Mouse (Mus musculus) heart, embryonic 15.5 days (tissue): ENCODE results near the gene Ndrg3. TPM values are rescaled to one million over a fixed set of nuclear protein-coding genes. Genes with fewer than 3 reads are reported as not detected.
"Not testable (repeated sequence)": the region's sequence is repeated elsewhere in the genome, so short reads cannot be mapped to it uniquely, and the experiment has no call there.

ENCODE experiments used
- ATAC-seq: fragments of 200-750 bp; cut with Nextera tagmentation; replicated peaks from 2 replicates; pipeline ENCODE4 v1.8.0; 2017; ENCODE audit warnings: low read depth, moderate TSS enrichment; ENCODE audit not compliant: insufficient number of reproducible peaks, insufficient read depth, low FRiP score
- H3K27ac ChIP-seq: fragments of 300-500 bp; sonication (generic); 2 replicates; pipeline ENCODE4 v1.5.1; 2015; ENCODE audit warnings: mild to moderate bottlenecking, inconsistent platforms
- H3K27me3 ChIP-seq: fragments of 300-500 bp; sonication (generic); 2 replicates; pipeline ENCODE4 v1.6.1; 2015; ENCODE audit warnings: inconsistent platforms
- H3K36me3 ChIP-seq: fragments of 300-500 bp; sonication (generic); 2 replicates; pipeline ENCODE4 v1.6.1; 2015; ENCODE audit warnings: mild to moderate bottlenecking, inconsistent platforms
- H3K4me1 ChIP-seq: fragments of 300-500 bp; sonication (generic); replicated peaks from 2 replicates; pipeline ENCODE4 v1.6.1; 2015; ENCODE audit warnings: inconsistent platforms
- H3K4me2 ChIP-seq: fragments of 300-500 bp; sonication (generic); 2 replicates; pipeline ENCODE4 v1.6.1; 2015; ENCODE audit warnings: inconsistent platforms, mild to moderate bottlenecking, moderate library complexity
- H3K4me3 ChIP-seq: fragments of 300-500 bp; sonication (generic); 2 replicates; pipeline ENCODE4 v1.5.1; 2015; ENCODE audit warnings: mild to moderate bottlenecking, inconsistent platforms
- H3K9ac ChIP-seq: fragments of 300-500 bp; sonication (generic); 2 replicates; pipeline ENCODE4 v1.6.1; 2015; ENCODE audit warnings: mild to moderate bottlenecking, inconsistent platforms
- H3K9me3 ChIP-seq: fragments of 300-500 bp; sonication (generic); replicated peaks from 2 replicates; pipeline ENCODE4 v1.6.1; 2016; ENCODE audit warnings: inconsistent platforms
- WGBS: fragments of 180-500 bp; shearing (Covaris S2); methylation state at CpG from one replicate; pipeline ENCODE4 v1.1.7; 2015; ENCODE audit warnings: mixed read lengths; 5-methylcytosine and 5-hydroxymethylcytosine counted together
- polyA plus RNA-seq: library from polyadenylated mRNA; unstranded; fragments of >200 nt; fragmentation: Nextera tagmentation; extraction: Ambion mirVana; gene quantifications from 2 replicates; pipeline ENCODE4 v1.2.1, GENCODE M21; 2015

Ndrg3 gene
- polyA plus RNA-seq, 1 experiment from 2014 or later: 28.6 TPM

DNA sequence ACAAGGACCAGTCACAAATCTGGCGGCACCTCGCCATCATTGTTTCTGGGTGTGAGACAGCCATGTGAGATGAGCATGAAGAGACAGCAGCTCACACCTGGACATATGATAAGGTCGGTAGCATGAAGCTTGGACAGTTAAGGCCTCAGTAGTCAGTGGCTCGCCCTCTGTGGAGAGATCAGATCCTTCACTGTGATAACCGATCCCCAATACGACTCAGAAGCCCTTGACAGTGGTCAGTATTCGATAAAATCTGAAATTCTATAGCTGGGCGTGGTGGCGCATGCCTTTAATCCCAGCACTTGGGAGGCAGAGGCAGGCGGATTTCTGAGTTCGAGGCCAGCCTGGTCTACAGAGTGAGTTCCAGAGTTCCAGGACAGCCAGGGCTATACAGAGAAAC lies 72.7 kb downstream of the Ndrg3 start:
- H3K4me2 ChIP-seq, H3K9ac ChIP-seq, H3K4me1 ChIP-seq, H3K36me3 ChIP-seq, H3K9me3 ChIP-seq, H3K4me3 ChIP-seq, H3K27me3 ChIP-seq, H3K27ac ChIP-seq, ATAC-seq: not testable (repeated sequence)
- 84% methylated on average over 11 of the region's 11 CpGs for WGBS

- Histone ChIP-seq H3K27ac (no peak overlapping the region), H3K36me3 (no peaks in the 10 kb centered on the region), H3K4me3 (no peak overlapping the region), H3K9ac (no peak overlapping the region), H3K4me1 (no peaks in the 10 kb centered on the region), H3K9me3 (no peaks in the 10 kb centered on the region), H3K27me3 (no peaks in the 10 kb centered on the region), H3K4me2 (no peak overlapping the region)
- WGBS: 52% methylated on average over 4 of the region's 4 CpGs
- no peak for ATAC-seq
Measured at GRCm38 (mm10) chr2:156918562-156918961, 73.3 kb downstream of the Ndrg3 start.

- Histone ChIP-seq H3K9me3 (no peaks in the 10 kb centered on the region), H3K4me1 (no peaks in the 10 kb centered on the region)
- 90% methylated on average over 3 of the region's 3 CpGs for WGBS
Measured at GRCm38 (mm10) chr2:156916419-156917125, 75.3 kb downstream of the Ndrg3 start.

DNA sequence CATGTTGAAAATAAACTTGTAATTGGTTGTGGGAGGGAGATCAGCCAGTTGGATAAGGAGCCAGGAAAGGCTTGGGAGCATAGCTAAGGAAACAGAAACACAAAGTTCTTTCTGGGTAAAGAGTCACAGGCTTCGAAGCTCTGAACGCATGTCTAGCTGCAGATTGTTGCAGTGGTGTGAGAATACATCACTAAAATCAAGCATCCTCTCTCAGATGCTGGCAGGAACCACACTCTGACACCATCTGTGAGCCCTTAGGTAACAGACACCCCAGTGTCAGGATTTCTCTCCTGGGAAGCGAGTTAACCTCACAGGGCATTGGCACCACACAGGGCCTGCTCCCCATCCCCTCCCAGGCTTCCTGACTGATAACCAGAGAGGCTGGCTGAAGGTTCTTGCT lies 76.3 kb downstream of the Ndrg3 start:
- Histone ChIP-seq H3K36me3 (no peaks in the 10 kb centered on the region), H3K4me3 (no peak overlapping the region), H3K27ac (no peak overlapping the region), H3K27me3 (no peaks in the 10 kb centered on the region), H3K9ac (no peak overlapping the region), H3K4me2 (no peak overlapping the region), H3K9me3 (no peaks in the 10 kb centered on the region), H3K4me1 (no peaks in the 10 kb centered on the region)
- no peak for ATAC-seq
- WGBS: 61% methylated on average over 3 of the region's 3 CpGs

More at GRCm38 (mm10) chr2:156916419-156917125, 75.3 kb downstream of the Ndrg3 start:
- H3K27ac ChIP-seq: no peak overlapping the region
- H3K4me2 ChIP-seq: no peak overlapping the region
- H3K27me3 ChIP-seq: no peaks in the 10 kb centered on the region
- no peak overlapping the region for H3K4me3 ChIP-seq
- no peak for ATAC-seq
- H3K36me3 ChIP-seq: no peaks in the 10 kb centered on the region
- no peak overlapping the region for H3K9ac ChIP-seq

GRCm38 (mm10) chr2:156913191-156913590 lies 78.7 kb downstream of the Ndrg3 start:
- no peak overlapping the region for H3K4me2 ChIP-seq
- WGBS: 51% methylated on average over 5 of the region's 5 CpGs
- ATAC-seq: no peak

DNA sequence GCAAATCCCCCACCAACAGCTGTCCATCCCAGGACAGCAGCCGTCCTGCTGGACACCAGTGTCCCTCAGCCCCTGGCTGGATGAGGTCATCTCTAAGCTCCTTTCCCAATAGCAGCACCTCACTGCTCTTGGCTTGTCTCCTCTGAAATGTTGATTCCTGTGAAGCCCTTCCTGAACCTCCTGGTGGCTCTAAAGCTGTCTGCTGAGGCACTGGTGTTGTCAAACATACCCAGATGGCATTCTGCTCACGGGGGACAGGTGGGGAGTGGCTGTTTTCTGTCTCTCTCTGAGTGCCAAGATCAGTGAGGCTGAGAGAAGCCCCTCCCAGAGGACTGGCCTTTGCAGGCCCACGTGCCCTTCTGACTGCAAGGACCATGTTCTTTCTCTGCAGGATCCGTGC lies 85.9 kb downstream of the Ndrg3 start:
- not testable (repeated sequence) for H3K27ac ChIP-seq, H3K4me3 ChIP-seq, H3K36me3 ChIP-seq, H3K9me3 ChIP-seq, H3K27me3 ChIP-seq, H3K4me2 ChIP-seq, H3K9ac ChIP-seq, ATAC-seq, H3K4me1 ChIP-seq
- WGBS: 36% methylated on average over 4 of the region's 4 CpGs

More at GRCm38 (mm10) chr2:156913191-156913590, 78.7 kb downstream of the Ndrg3 start:
- Histone ChIP-seq H3K4me1 (no peaks in the 10 kb centered on the region), H3K4me3 (no peak overlapping the region), H3K9me3 (no peaks in the 10 kb centered on the region), H3K27ac (no peak overlapping the region), H3K27me3 (no peaks in the 10 kb centered on the region), H3K36me3 (no peaks in the 10 kb centered on the region), H3K9ac (no peak overlapping the region)

- no peak for ATAC-seq
- no peaks in the 10 kb centered on the region for H3K4me1 ChIP-seq
- no peaks in the 10 kb centered on the region for H3K36me3 ChIP-seq
- WGBS: 23% methylated on average over 6 of the region's 6 CpGs
- no peak overlapping the region for H3K4me3 ChIP-seq
- H3K4me2 ChIP-seq: no peak overlapping the region
- no peaks in the 10 kb centered on the region for H3K27me3 ChIP-seq
- H3K9ac ChIP-seq: no peak overlapping the region
- H3K27ac ChIP-seq: no peak overlapping the region
- no peaks in the 10 kb centered on the region for H3K9me3 ChIP-seq
Measured at GRCm38 (mm10) chr2:156904976-156905717, 86.7 kb downstream of the Ndrg3 start.

GRCm38 (mm10) chr2:156903367-156903766 lies 88.5 kb downstream of the Ndrg3 start:
- H3K9me3 ChIP-seq: no peaks in the 10 kb centered on the region
- no peak for ATAC-seq
- H3K9ac ChIP-seq: no peak overlapping the region
- WGBS: 26% methylated on average over 2 of the region's 2 CpGs
- H3K4me3 ChIP-seq: no peak overlapping the region
- H3K27ac ChIP-seq: no peak overlapping the region
- peaks cover 4% of the 10 kb centered on the region for H3K4me1 ChIP-seq
- no peak overlapping the region for H3K4me2 ChIP-seq
- no peaks in the 10 kb centered on the region for H3K27me3 ChIP-seq
- H3K36me3 ChIP-seq: no peaks in the 10 kb centered on the region

- not testable (repeated sequence) for ATAC-seq, H3K4me3 ChIP-seq, H3K4me1 ChIP-seq, H3K36me3 ChIP-seq, H3K9me3 ChIP-seq, H3K27ac ChIP-seq, H3K4me2 ChIP-seq, H3K27me3 ChIP-seq, H3K9ac ChIP-seq
- WGBS: 78% methylated on average over 4 of the region's 4 CpGs
Measured at GRCm38 (mm10) chr2:156902411-156902810, 89.4 kb downstream of the Ndrg3 start.

DNA sequence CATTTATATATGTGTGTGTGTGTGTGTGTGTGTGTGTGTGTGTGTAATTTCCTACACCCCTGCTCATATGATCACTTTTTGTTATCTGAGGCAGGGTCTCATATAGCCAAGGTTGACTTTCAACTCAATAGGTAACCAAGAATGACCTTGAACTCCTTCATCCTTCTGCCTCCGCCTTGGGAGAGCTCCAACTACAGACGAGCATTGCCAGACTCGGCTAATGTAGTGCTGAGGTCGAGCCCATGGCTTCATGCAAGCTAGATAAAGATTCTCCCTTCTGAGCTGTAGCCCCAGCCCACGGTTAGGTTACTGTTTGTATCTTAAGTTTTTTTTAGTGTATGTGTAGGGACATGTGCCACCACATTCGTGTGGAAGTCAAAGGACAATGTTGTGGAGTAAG lies 90.0 kb downstream of the Ndrg3 start:
- H3K9me3 ChIP-seq: no peaks in the 10 kb centered on the region
- H3K9ac ChIP-seq: no peak overlapping the region
- H3K27ac ChIP-seq: no peak overlapping the region
- H3K27me3 ChIP-seq: no peaks in the 10 kb centered on the region
- no peak overlapping the region for H3K4me2 ChIP-seq
- no peak overlapping the region for H3K4me3 ChIP-seq
- 54% methylated on average over 6 of the region's 6 CpGs for WGBS
- H3K36me3 ChIP-seq: no peaks in the 10 kb centered on the region
- H3K4me1 ChIP-seq: peaks cover 10% of the 10 kb centered on the region
- no peak for ATAC-seq

DNA sequence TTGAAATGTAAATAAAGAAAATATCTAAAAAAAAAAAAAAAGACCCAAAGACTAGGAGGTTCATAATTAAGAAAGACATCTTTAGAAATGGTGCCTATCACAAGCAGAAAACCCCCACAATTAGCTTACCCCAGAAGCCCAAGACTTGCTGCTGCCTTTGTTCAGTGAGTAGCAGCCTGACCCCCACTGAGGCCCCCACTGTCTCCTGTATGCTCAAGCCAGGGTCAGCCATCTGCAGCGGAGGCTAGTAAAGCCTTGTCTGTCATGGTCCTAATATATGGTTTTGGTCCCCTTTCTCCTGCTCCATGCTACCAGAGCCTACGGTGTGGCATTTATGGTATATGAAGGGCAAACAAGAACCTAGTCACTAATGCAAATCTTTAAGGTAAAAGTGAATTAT lies 90.5 kb downstream of the Ndrg3 start:
- Histone ChIP-seq H3K4me1 (peaks cover 10% of the 10 kb centered on the region), H3K4me2 (no peak overlapping the region), H3K27me3 (no peaks in the 10 kb centered on the region), H3K27ac (no peak overlapping the region), H3K9ac (no peak overlapping the region), H3K36me3 (no peaks in the 10 kb centered on the region), H3K9me3 (no peaks in the 10 kb centered on the region), H3K4me3 (no peak overlapping the region)
- ATAC-seq: no peak
- WGBS: 80% methylated on average over 2 of the region's 2 CpGs

DNA sequence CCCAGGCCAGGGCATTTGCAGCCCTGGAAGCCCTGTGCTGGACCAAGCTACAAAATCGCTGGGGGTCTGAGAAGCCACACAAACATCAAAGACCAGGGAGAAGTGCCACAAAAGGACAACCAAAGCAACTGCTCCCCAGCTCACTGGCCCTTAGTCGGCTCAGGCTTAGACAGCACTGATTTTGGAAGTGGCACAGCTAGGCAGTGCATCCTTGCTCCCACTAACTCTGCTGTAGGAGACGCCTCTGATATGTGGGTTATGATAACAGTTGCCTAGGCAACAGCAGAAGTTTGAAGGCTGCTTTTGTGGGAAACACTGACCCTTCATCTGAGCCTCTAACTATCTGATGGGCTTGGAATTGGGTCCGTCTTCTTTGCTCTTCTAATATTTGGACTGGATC lies 92.7 kb downstream of the Ndrg3 start:
- 44% methylated on average over 4 of the region's 4 CpGs for WGBS
- Histone ChIP-seq H3K9ac (no peak overlapping the region), H3K4me1 (peaks cover 10% of the 10 kb centered on the region), H3K36me3 (no peaks in the 10 kb centered on the region), H3K4me3 (no peak overlapping the region), H3K27ac (no peak overlapping the region), H3K9me3 (no peaks in the 10 kb centered on the region), H3K4me2 (no peak overlapping the region), H3K27me3 (no peaks in the 10 kb centered on the region)
- ATAC-seq: no peak
